In genomic region chr13:46350075-46350747, GRCm38 (mm10) we compare ENCODE assay signal across 9 mouse cellular contexts.
A peak's percentile ranks its signal among the peaks of the same experiment; 100 is the strongest.
DNase-seq lines count a peak whose midpoint lies in the region; ATAC-seq and TF ChIP-seq lines count a peak whose summit lies in the region.
"Had no signal": no experiment of that assay in that cellular context is flagged by ENCODE, and none has a peak within 500 bp of the region (broad histone marks: within the 10 kb centered on the region; RNA-seq: fewer than 3 reads in every experiment).

No protein-coding gene starts in this region.

- H3K4me3 ChIP-seq in kidney, adult 2 months (ENCODE audit: insufficient read depth, low read depth, low read length): no peak overlapping the region
- no peak overlapping the region for H3K4me3 ChIP-seq in kidney, embryonic 14.5 days (ENCODE audit: low read length)

- ATAC-seq in kidney, embryonic 14.5 days (ENCODE audit: low FRiP score, low TSS enrichment): no peak

- no peaks in the 10 kb centered on the region for H3K27me3 ChIP-seq in kidney, adult 2 months (replicated peaks; ENCODE audit: control insufficient read depth, insufficient read depth, low read length)
- no peaks in the 10 kb centered on the region for H3K27me3 ChIP-seq in kidney, embryonic 14.5 days (ENCODE audit: control insufficient read depth, insufficient read depth, low read length)

- DNase-seq in kidney, adult 2 months: peak; percentile 59
- peak; percentile 94 to 97 for DNase-seq in cerebellum, postnatal 14 days
- DNase-seq in heart, postnatal 25 days (ENCODE audit: low spot score): peak; percentile 6
- peak; percentile 64 for DNase-seq in left cerebral cortex, postnatal 14 days (ENCODE audit: low spot score in 2 of 2)
- no peak for DNase-seq in spleen, postnatal 10 days (ENCODE audit: low spot score in 2 of 2)
- no peak for DNase-seq in MN1 (ENCODE audit: low spot score)
- no peak for DNase-seq in urinary bladder, postnatal 4 days (ENCODE audit: low spot score in 2 of 2)

- H3K4me2 ChIP-seq in kidney, embryonic 14.5 days (replicated peaks; ENCODE audit: low read depth, low read length): no peak overlapping the region

- 75% methylated on average over 7 of the region's 7 CpGs for WGBS in kidney, adult 2 months
- WGBS in kidney, embryonic 14.5 days: 87% methylated on average over 7 of the region's 7 CpGs

- H3K9me3 ChIP-seq in kidney, embryonic 14.5 days (ENCODE audit: control insufficient read depth, low read length): no peaks in the 10 kb centered on the region

- no peak for TF ChIP-seq CTCF in kidney, adult 2 months (conservative IDR thresholded peaks at IDR 0.05; ENCODE audit: insufficient read depth, insufficient read length, low read depth, low read length)

- intact Hi-C loops in heart, postnatal 25 days (cut with DNase I): no loop called here
- intact Hi-C loops in left cerebral cortex, postnatal 14 days (cut with DNase I): no loop called here

- H3K4me1 ChIP-seq in kidney, adult 2 months (ENCODE audit: control insufficient read depth, insufficient read depth, low read length): no peaks in the 10 kb centered on the region
- no peaks in the 10 kb centered on the region for H3K4me1 ChIP-seq in kidney, embryonic 14.5 days (ENCODE audit: control insufficient read depth, insufficient read depth, low read length)

- no peak overlapping the region for H3K9ac ChIP-seq in kidney, embryonic 14.5 days (ENCODE audit: low read depth, low read length)

- TF ChIP-seq POLR2A in kidney, adult 2 months (IDR thresholded peaks at IDR 0.05; ENCODE audit: low read depth, low read length): no peak

- H3K27ac ChIP-seq in kidney, adult 2 months (ENCODE audit: insufficient read depth, low read depth, low read length): no peak overlapping the region
- H3K27ac ChIP-seq in kidney, embryonic 14.5 days (ENCODE audit: low read depth, low read length): no peak overlapping the region
- H3K27ac ChIP-seq: kidney, postnatal 0 days had no signal

- no peaks in the 10 kb centered on the region for H3K36me3 ChIP-seq in kidney, adult 2 months (ENCODE audit: control insufficient read depth, insufficient read depth, low read length)
- H3K36me3 ChIP-seq in kidney, embryonic 14.5 days (ENCODE audit: control insufficient read depth, insufficient read depth, low read length): no peaks in the 10 kb centered on the region

Comparison
In these comparisons a context has a peak if more than half of its experiments do, and no peak if none do; other contexts are left out.
1. DNase-seq: peak in kidney, adult 2 months (single experiment), cerebellum, postnatal 14 days (2 of 2), heart, postnatal 25 days (single experiment) and left cerebral cortex, postnatal 14 days (2 of 2); none in spleen, postnatal 10 days (0 of 2), MN1 (single experiment) and urinary bladder, postnatal 4 days (0 of 2).